Mouse (Mus musculus): ENCODE data around the gene Wnt2.

GRCm38 (mm10) chr6:17991625-17992024 is 38.8 kb downstream of the Wnt2 start:
- TF ChIP-seq EP300 (IDR thresholded peaks at IDR 0.05; ENCODE audit: low read depth) (no peak), CTCF (IDR thresholded peaks at IDR 0.05; ENCODE audit: low read depth) (no peak)
